Mouse (Mus musculus) thymus, adult 2 months (tissue): ENCODE data around the gene Ccdc88c. TPM values are rescaled to one million over a fixed set of nuclear protein-coding genes. Genes with fewer than 3 reads are reported as not detected.
A peak's percentile ranks its signal among the peaks of the same experiment; 100 is the strongest.

Source experiments
- DNase-seq: peaks from one replicate; pipeline ENCODE4 v3.0.0; 2021
- H3K27ac ChIP-seq: fragments of 200-500 bp; 2 replicates; pipeline ENCODE4 v1.5.1; 2012; ENCODE audit warnings: low read length, control low read depth; ENCODE audit not compliant: control insufficient read depth, insufficient read depth
- H3K27me3 ChIP-seq: fragments of 200-500 bp; 2 replicates; pipeline ENCODE4 v1.6.1; 2012; ENCODE audit warnings: mild to moderate bottlenecking, low read length, moderate library complexity, mixed read lengths; ENCODE audit not compliant: control insufficient read depth, insufficient read depth
- H3K36me3 ChIP-seq: fragments of 200-500 bp; 2 replicates; pipeline ENCODE4 v1.6.1; 2012; ENCODE audit warnings: mild to moderate bottlenecking, low read length, moderate library complexity; ENCODE audit not compliant: control insufficient read depth, insufficient read depth
- H3K4me1 ChIP-seq: fragments of 200-500 bp; replicated peaks from 2 replicates; pipeline ENCODE4 v1.6.1; 2012; ENCODE audit warnings: low read length; ENCODE audit not compliant: control insufficient read depth, insufficient read depth
- H3K4me3 ChIP-seq: fragments of 200-500 bp; 2 replicates; pipeline ENCODE4 v1.5.1; 2012; ENCODE audit warnings: mild to moderate bottlenecking, low read length, control low read depth, moderate library complexity; ENCODE audit not compliant: control insufficient read depth, insufficient read depth
- CTCF ChIP-seq: fragments of 200-500 bp; IDR thresholded peaks from 2 replicates; pipeline ENCODE4 v1.5.1; 2012; ENCODE audit warnings: mild to moderate bottlenecking, control low read depth, low read length, moderate library complexity, borderline replicate concordance; ENCODE audit not compliant: control insufficient read depth, poor library complexity, insufficient read depth; ENCODE audit errors: extremely low read depth
- POLR2A ChIP-seq: fragments of 200-500 bp; IDR thresholded peaks from 2 replicates; pipeline ENCODE4 v1.6.1; 2012; ENCODE audit warnings: mild to moderate bottlenecking, low read length, control low read depth, moderate library complexity; ENCODE audit not compliant: control insufficient read depth, poor library complexity, insufficient read depth; ENCODE audit errors: extremely low read depth
- WGBS: fragments of 180-500 bp; shearing (Covaris S2); methylation state at CpG from one replicate; pipeline ENCODE4 v1.1.7; 2018; 5-methylcytosine and 5-hydroxymethylcytosine counted together
- polyA plus RNA-seq: library from polyadenylated mRNA; depleted of rRNA; stranded (reverse); fragments of >200 nt; gene quantifications from 2 replicates; pipeline ENCODE4 v1.2.3, GENCODE M21; 2012

Ccdc88c gene
- polyA plus RNA-seq, 1 experiment = 75.0 TPM

DNA sequence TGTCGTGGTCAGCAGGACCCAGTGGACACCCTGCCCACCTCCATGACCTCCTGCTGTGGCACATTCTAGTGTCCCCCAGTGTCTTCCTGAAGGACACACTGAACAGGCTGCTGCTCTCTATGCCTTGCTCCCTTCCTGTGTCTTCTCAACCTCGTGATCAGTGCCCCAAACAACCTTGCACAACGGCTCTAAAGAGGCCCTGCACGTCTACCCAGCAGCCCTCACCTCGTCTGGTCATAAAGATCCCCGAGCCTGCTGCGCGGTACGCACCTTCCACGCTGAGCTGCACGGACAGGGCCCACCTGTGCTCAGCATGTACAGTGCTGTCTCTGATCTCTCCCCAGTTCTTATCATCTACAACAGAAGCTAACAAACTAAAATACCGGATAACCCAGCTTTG is 82.9 kb downstream of the Ccdc88c start:
- no peak overlapping the region for H3K27ac ChIP-seq
- 98% methylated on average over 12 of the region's 12 CpGs for WGBS
- no peak overlapping the region for H3K4me3 ChIP-seq
- no peak for TF ChIP-seq POLR2A
- no peak for TF ChIP-seq CTCF
- H3K27me3 ChIP-seq = no peaks in the 10 kb centered on the region
- peaks cover 82% of the 10 kb centered on the region for H3K36me3 ChIP-seq
- DNase-seq = no peak
- H3K4me1 ChIP-seq = no peaks in the 10 kb centered on the region

DNA sequence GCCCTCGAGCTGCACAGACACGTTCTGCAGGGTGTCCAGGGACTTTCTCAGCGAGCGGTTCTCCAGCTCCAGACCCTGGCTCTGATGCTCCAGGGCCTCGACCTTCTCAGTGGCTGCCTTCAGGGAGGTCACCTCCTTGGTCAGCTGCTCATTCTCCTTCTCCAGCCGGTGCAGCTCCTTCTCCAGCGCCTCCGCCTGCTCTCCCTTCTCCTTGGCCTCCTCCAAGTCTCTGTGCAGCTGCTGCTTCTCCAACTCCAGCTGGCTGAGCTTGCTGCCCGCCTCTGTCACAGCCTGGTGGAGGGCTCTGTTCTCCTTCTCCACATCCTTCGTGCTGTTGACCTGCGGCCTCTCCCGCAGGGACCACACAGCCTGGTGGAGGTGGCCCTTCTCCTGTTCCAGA is 83.4 kb downstream of the Ccdc88c start:
- 98% methylated on average over 12 of the region's 12 CpGs for WGBS
- Histone ChIP-seq H3K27me3 (no peaks in the 10 kb centered on the region), H3K4me1 (no peaks in the 10 kb centered on the region), H3K27ac (no peak overlapping the region), H3K4me3 (no peak overlapping the region), H3K36me3 (peaks cover 87% of the 10 kb centered on the region)
- TF ChIP-seq POLR2A (no peak), CTCF (no peak)
- no peak for DNase-seq

DNA sequence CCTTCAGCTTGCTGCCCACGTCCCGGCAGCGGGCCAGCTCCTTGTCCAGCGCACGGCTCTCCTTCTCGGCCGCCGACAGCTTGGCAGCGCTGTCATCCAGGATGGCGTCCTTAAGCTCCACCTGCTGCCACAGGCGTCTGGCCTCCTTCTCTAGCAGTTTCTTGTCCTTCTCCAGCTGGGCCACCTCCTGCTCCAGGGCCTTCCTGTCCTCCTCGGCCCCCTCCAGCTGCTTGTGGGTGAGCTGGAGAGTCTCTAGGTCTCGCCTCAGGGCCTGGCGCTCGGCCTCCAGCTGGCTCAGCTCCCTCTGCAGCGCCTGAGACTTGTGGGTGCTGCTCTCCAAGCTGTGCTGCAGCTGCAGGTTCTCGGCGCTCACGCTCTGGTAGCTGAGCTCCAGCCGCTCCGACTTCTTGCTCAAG is 83.9 kb downstream of the Ccdc88c start:
- TF ChIP-seq POLR2A (no peak), CTCF (no peak)
- Histone ChIP-seq H3K27me3 (no peaks in the 10 kb centered on the region), H3K27ac (no peak overlapping the region), H3K36me3 (peaks cover 90% of the 10 kb centered on the region), H3K4me3 (no peak overlapping the region), H3K4me1 (no peaks in the 10 kb centered on the region)
- whole genome bisulfite sequencing = 94% methylated on average over 21 of the region's 21 CpGs
- DNase-seq = no peak

DNA sequence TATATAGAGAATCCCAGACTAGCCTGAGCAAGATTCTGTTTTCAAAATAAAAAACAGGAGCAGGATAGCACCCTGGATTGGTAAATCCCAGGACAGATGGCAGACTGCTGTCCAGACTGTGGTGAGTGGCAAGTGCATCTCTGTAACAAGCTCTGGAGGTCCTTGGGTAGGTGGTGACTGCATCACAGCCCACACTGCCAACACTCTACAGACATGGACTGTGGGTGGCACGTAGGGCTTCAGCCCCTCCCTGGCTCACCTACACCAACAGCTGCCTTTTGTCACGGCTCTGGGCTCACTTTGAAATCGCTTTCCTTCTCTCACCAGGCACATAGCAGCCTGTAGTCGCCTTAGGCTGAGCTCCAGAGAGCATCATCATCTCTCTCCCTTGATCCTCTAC is 85.7 kb downstream of the Ccdc88c start:
- DNase-seq = no peak
- no peaks in the 10 kb centered on the region for H3K27me3 ChIP-seq
- WGBS = 96% methylated on average over 4 of the region's 4 CpGs
- TF ChIP-seq POLR2A (no peak), CTCF (no peak)
- no peak overlapping the region for H3K27ac ChIP-seq
- H3K4me3 ChIP-seq = no peak overlapping the region
- peaks cover 86% of the 10 kb centered on the region for H3K36me3 ChIP-seq
- H3K4me1 ChIP-seq = no peaks in the 10 kb centered on the region

DNA sequence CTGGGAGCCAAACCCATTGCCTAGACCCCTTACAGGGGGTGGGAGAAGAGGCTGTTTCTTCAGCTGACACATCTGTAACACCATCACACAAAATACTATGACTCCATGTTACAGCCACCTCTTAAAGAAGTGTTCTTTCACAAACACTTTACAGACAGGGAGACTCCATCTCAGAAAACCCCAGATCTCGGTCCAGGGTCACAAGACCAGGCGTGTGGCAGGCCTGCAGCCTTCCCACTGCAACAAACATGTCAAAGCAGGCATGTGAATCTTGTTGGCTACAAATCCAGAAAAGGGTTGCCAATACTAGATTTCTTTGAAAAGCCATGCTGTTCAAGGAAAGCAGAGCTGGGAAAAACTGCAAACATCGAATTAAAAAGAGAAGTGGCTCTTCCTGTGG is 87.5 kb downstream of the Ccdc88c start:
- TF ChIP-seq POLR2A (no peak), CTCF (no peak)
- H3K4me3 ChIP-seq = no peak overlapping the region
- no peaks in the 10 kb centered on the region for H3K27me3 ChIP-seq
- WGBS = 66% methylated on average over 3 of the region's 3 CpGs
- peaks cover 69% of the 10 kb centered on the region for H3K36me3 ChIP-seq
- DNase-seq = no peak
- no peaks in the 10 kb centered on the region for H3K4me1 ChIP-seq
- no peak overlapping the region for H3K27ac ChIP-seq

DNA sequence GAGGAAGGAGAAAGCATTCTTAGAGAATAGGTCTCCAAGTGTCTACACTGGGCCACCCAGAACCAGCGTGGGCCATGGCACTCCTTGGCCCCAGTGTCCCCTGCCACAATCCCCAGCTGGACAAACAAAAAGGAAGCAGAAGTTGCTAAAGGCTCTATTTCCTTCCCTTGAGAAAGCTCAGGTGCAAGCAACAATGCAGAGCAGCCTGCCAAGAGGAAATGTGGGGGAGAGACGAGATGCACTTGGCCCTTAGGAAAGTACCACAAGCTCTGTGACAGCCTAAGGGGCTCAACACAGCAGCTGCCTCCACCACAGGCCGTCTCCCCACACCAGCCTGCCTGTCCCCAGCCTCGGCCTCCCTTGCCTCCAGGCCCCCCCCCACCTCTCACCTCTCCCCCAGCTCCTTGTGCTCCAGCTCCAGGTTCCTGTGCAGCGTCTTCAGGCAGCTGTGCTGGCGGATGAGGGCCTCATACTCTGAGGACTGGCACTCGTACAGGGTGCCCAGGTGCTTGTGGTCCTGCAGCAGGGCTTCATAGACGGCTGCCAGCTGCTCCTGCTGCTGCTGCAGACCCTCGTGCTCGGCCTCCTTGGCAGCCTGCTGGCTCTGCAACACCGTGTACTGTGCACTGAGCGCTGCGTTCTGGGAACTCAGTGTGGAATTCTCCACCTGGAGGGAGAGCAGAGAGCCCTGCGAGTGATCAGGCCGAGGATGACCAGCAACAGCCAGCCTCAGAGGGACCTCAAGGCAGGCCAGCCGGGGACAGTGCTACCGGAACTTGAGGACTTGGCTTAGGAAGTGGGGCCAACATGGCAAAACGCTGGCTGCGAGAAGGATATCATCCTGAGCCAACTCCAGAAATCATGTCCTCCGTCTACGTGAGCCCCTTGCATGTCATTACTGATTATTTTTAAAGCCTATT is 91.2 kb downstream of the Ccdc88c start:
- TF ChIP-seq POLR2A (no peak), CTCF (no peak)
- WGBS = 69% methylated on average over 21 of the region's 21 CpGs
- DNase-seq = peak; percentile 20
- H3K4me3 ChIP-seq = no peak overlapping the region
- H3K27me3 ChIP-seq = no peaks in the 10 kb centered on the region
- H3K27ac ChIP-seq = no peak overlapping the region
- no peaks in the 10 kb centered on the region for H3K4me1 ChIP-seq
- H3K36me3 ChIP-seq = peaks cover 59% of the 10 kb centered on the region
